In genomic region chr6:43167246-43167645, GRCm38 (mm10) we compare ENCODE assay signal across 23 mouse cellular contexts. TPM values are rescaled to one million over a fixed set of nuclear protein-coding genes. Genes with fewer than 3 reads are reported as not detected.
"Had no signal": no experiment of that assay in that cellular context is flagged by ENCODE, and none has a peak within 500 bp of the region (broad histone marks: within the 10 kb centered on the region; RNA-seq: fewer than 3 reads in every experiment).

No protein-coding gene starts in this region.

- H3K4me1 ChIP-seq: liver, embryonic 15.5 days; megakaryocyte, embryonic 14.5 days; midbrain, embryonic 15.5 days; neural tube, embryonic 12.5 days had no signal

- H3K36me3 ChIP-seq: liver, embryonic 15.5 days; midbrain, embryonic 15.5 days; neural tube, embryonic 12.5 days had no signal

- H3K4me2 ChIP-seq: liver, embryonic 11.5 days; liver, embryonic 15.5 days; lung, embryonic 14.5 days; midbrain, embryonic 11.5 days; midbrain, embryonic 15.5 days; neural tube, embryonic 12.5 days had no signal

- H3K27me3 ChIP-seq: liver, embryonic 15.5 days; megakaryocyte, embryonic 14.5 days; midbrain, embryonic 15.5 days; neural tube, embryonic 12.5 days had no signal

- H3K9ac ChIP-seq: liver, embryonic 15.5 days; lung, embryonic 14.5 days; midbrain, embryonic 15.5 days; neural tube, embryonic 12.5 days had no signal

- ATAC-seq: midbrain, embryonic 15.5 days had no signal

- H3K4me3 ChIP-seq: liver, embryonic 15.5 days; megakaryocyte, embryonic 14.5 days; midbrain, embryonic 15.5 days; neural tube, embryonic 12.5 days had no signal

- H3K27ac ChIP-seq: liver, embryonic 15.5 days; macrophage; midbrain, embryonic 15.5 days; neural tube, embryonic 12.5 days had no signal

- H3K9me3 ChIP-seq: liver, embryonic 15.5 days; megakaryocyte, embryonic 14.5 days; midbrain, embryonic 15.5 days; neural tube, embryonic 12.5 days had no signal

- DNase-seq: kidney, postnatal 14 days; lung, embryonic 14.5 days; lung, postnatal 10 days; retina, postnatal 1 day; right cerebral cortex, postnatal 4 days; spleen, adult 18-20 months; thymus, adult 18-20 months; thymus, postnatal 14 days had no signal

RNA-seq across cellular contexts. Expression of gene Olfr437, which starts 4.2 kb away (rescaled TPM):
- total RNA-seq: layer of hippocampus, adult 8-10 months; layer of hippocampus, postnatal 14 days; left cerebral cortex, adult 8-10 months; left cerebral cortex, postnatal 36 days; monocyte, adult 5-6 weeks had no signal
- polyA plus RNA-seq: large intestine, adult 2 months; limb, embryonic 14.5 days; liver, embryonic 11.5 days; liver, embryonic 15.5 days; lung, embryonic 14.5 days; macrophage; midbrain, embryonic 11.5 days; midbrain, embryonic 15.5 days; neural tube, embryonic 12.5 days; stomach, embryonic 14.5 days had no signal

RNA-seq across cellular contexts. Expression of gene Olfr13, which starts 4.7 kb away (rescaled TPM):
- total RNA-seq: layer of hippocampus, adult 8-10 months; layer of hippocampus, postnatal 14 days; left cerebral cortex, adult 8-10 months; left cerebral cortex, postnatal 36 days; monocyte, adult 5-6 weeks had no signal
- polyA plus RNA-seq: large intestine, adult 2 months; limb, embryonic 14.5 days; liver, embryonic 11.5 days; liver, embryonic 15.5 days; lung, embryonic 14.5 days; macrophage; midbrain, embryonic 11.5 days; midbrain, embryonic 15.5 days; neural tube, embryonic 12.5 days; stomach, embryonic 14.5 days had no signal

RNA-seq across cellular contexts. Expression of gene Olfr237-ps1, which starts 20.9 kb away (rescaled TPM):
- total RNA-seq: layer of hippocampus, adult 8-10 months; layer of hippocampus, postnatal 14 days; left cerebral cortex, adult 8-10 months; left cerebral cortex, postnatal 36 days; monocyte, adult 5-6 weeks had no signal
- polyA plus RNA-seq: large intestine, adult 2 months; limb, embryonic 14.5 days; liver, embryonic 11.5 days; liver, embryonic 15.5 days; lung, embryonic 14.5 days; macrophage; midbrain, embryonic 11.5 days; midbrain, embryonic 15.5 days; neural tube, embryonic 12.5 days; stomach, embryonic 14.5 days had no signal

RNA-seq across cellular contexts. Expression of gene Olfr435, which starts 29.7 kb away (rescaled TPM):
- total RNA-seq: layer of hippocampus, adult 8-10 months; layer of hippocampus, postnatal 14 days; left cerebral cortex, adult 8-10 months; left cerebral cortex, postnatal 36 days; monocyte, adult 5-6 weeks had no signal
- polyA plus RNA-seq: large intestine, adult 2 months; limb, embryonic 14.5 days; liver, embryonic 11.5 days; liver, embryonic 15.5 days; lung, embryonic 14.5 days; macrophage; midbrain, embryonic 11.5 days; midbrain, embryonic 15.5 days; neural tube, embryonic 12.5 days; stomach, embryonic 14.5 days had no signal

RNA-seq across cellular contexts. Expression of gene Olfr434, which starts 45.6 kb away (rescaled TPM):
- total RNA-seq: layer of hippocampus, adult 8-10 months; layer of hippocampus, postnatal 14 days; left cerebral cortex, adult 8-10 months; left cerebral cortex, postnatal 36 days; monocyte, adult 5-6 weeks had no signal
- polyA plus RNA-seq: large intestine, adult 2 months; limb, embryonic 14.5 days; liver, embryonic 11.5 days; liver, embryonic 15.5 days; lung, embryonic 14.5 days; macrophage; midbrain, embryonic 11.5 days; midbrain, embryonic 15.5 days; neural tube, embryonic 12.5 days; stomach, embryonic 14.5 days had no signal
